Mouse (Mus musculus): Measurements from ENCODE around the gene Svopl.

GRCm38 (mm10) chr6:38094701-38095100 lies 47.9 kb upstream of the Svopl start:
- TF ChIP-seq CTCF (IDR thresholded peaks at IDR 0.05; ENCODE audit: low read depth) (no peak), EP300 (IDR thresholded peaks at IDR 0.05; ENCODE audit: low read depth) (no peak)

Measured in heart, postnatal 0 days (tissue).